Mouse (Mus musculus) MEL (cell line): Measurements from ENCODE around the gene a. TPM values are rescaled to one million over a fixed set of nuclear protein-coding genes. Genes with fewer than 3 reads are reported as not detected.

ENCODE experiments used
- DNase-seq: peaks from one replicate; pipeline ENCODE4 v3.0.0; 2011; ENCODE audit warnings: low read depth, low spot score
- H3K27ac ChIP-seq: 2 replicates; pipeline ENCODE4 v1.5.1; 2012; ENCODE audit warnings: low read depth, mild to moderate bottlenecking, control low read depth, low read length, moderate library complexity; ENCODE audit not compliant: control insufficient read depth
- H3K27me3 ChIP-seq, 2 experiments: fragments of 150-350 bp in 1 of 2; sonication (generic) in 1 of 2; 2 replicates each; pipeline ENCODE4 v1.6.1; 2012; ENCODE audit warnings: low read length in 2 of 2, mild to moderate bottlenecking in 2 of 2, improper control_type of control experiment in 1 of 2, moderate library complexity in 1 of 2; ENCODE audit not compliant: insufficient read depth in 2 of 2, control insufficient read depth in 1 of 2
- H3K36me3 ChIP-seq, 2 experiments: 2 replicates each; pipeline ENCODE4 v1.6.1; 2012 to 2014; ENCODE audit warnings: low read length in 2 of 2, improper control_type of control experiment in 1 of 2, inconsistent platforms in 1 of 2, mild to moderate bottlenecking in 1 of 2; ENCODE audit not compliant: insufficient read depth in 2 of 2, control insufficient read depth in 1 of 2
- H3K4me1 ChIP-seq, 2 experiments: fragments of 150-350 bp in 1 of 2; sonication (generic) in 1 of 2; 2 replicates each; pipeline ENCODE4 v1.6.1; 2012; ENCODE audit warnings: low read length in 2 of 2, improper control_type of control experiment in 1 of 2, mild to moderate bottlenecking in 1 of 2; ENCODE audit not compliant: insufficient read depth in 2 of 2, control insufficient read depth in 1 of 2
- H3K4me3 ChIP-seq, 2 experiments: fragments of 150-350 bp in 1 of 2; sonication (generic) in 1 of 2; 2 replicates each; pipeline ENCODE4 v1.5.1; 2012; ENCODE audit warnings: low read depth in 2 of 2, low read length in 2 of 2, mild to moderate bottlenecking in 2 of 2, moderate library complexity in 2 of 2, control low read depth in 1 of 2, improper control_type of control experiment in 1 of 2; ENCODE audit not compliant: control insufficient read depth in 1 of 2, insufficient read depth in 1 of 2
- H3K79me2 ChIP-seq: 2 replicates; pipeline ENCODE4 v1.6.1; 2012; ENCODE audit warnings: mild to moderate bottlenecking, low read length, moderate library complexity; ENCODE audit not compliant: control insufficient read depth, poor library complexity, insufficient read depth
- H3K9ac ChIP-seq: 2 replicates; pipeline ENCODE4 v1.6.1; 2012; ENCODE audit warnings: low read depth, mild to moderate bottlenecking, control low read depth, low read length, moderate library complexity; ENCODE audit not compliant: control insufficient read depth, poor library complexity, severe bottlenecking
- H3K9me3 ChIP-seq: fragments of 150-350 bp; sonication (generic); replicated peaks from 2 replicates; pipeline ENCODE4 v1.6.1; 2012; ENCODE audit warnings: mild to moderate bottlenecking, low read length, improper control_type of control experiment, moderate library complexity; ENCODE audit not compliant: insufficient read depth
- CHD2 ChIP-seq: IDR thresholded peaks from 2 replicates; pipeline ENCODE4 v1.6.1; 2011; ENCODE audit warnings: low read length, improper control_type of control experiment
- E2F4 ChIP-seq: IDR thresholded peaks from 2 replicates; pipeline ENCODE4 v1.6.1; 2011; ENCODE audit warnings: low read depth, low read length, improper control_type of control experiment, borderline replicate concordance
- EP300 ChIP-seq, 2 experiments: IDR thresholded peaks; 2 replicates each; pipeline ENCODE4 v1.6.1; 2011; ENCODE audit warnings: improper control_type of control experiment in 2 of 2, low read length in 2 of 2, low read depth in 1 of 2, mild to moderate bottlenecking in 1 of 2
- ETS1 ChIP-seq: IDR thresholded peaks from 2 replicates; pipeline ENCODE4 v1.6.1; 2012; ENCODE audit warnings: low read depth, mild to moderate bottlenecking, inconsistent platforms, low read length, improper control_type of control experiment, moderate library complexity
- GATA1 ChIP-seq: IDR thresholded peaks from 2 replicates; pipeline ENCODE4 v1.6.1; 2011; ENCODE audit warnings: low read depth, low read length, improper control_type of control experiment
- HCFC1 ChIP-seq: IDR thresholded peaks from 2 replicates; pipeline ENCODE4 v1.6.1; 2012; ENCODE audit warnings: low read depth, mild to moderate bottlenecking, inconsistent platforms, low read length, improper control_type of control experiment, moderate library complexity
- MAZ ChIP-seq: IDR thresholded peaks from 2 replicates; pipeline ENCODE4 v1.6.1; 2012; ENCODE audit warnings: low read depth, mild to moderate bottlenecking, inconsistent platforms, low read length, improper control_type of control experiment
- MYC ChIP-seq: IDR thresholded peaks from 2 replicates; pipeline ENCODE4 v1.6.1; 2011; ENCODE audit warnings: low read depth, mild to moderate bottlenecking, low read length, improper control_type of control experiment, moderate library complexity
- POLR2A ChIP-seq, 2 experiments: IDR thresholded peaks; 2 replicates each; pipeline ENCODE4 v1.6.1; 2011 to 2012; ENCODE audit warnings: low read length in 2 of 2, mild to moderate bottlenecking in 2 of 2, control low read depth in 1 of 2, improper control_type of control experiment in 1 of 2, low read depth in 1 of 2, moderate library complexity in 1 of 2; ENCODE audit not compliant: control insufficient read depth in 1 of 2, insufficient read depth in 1 of 2, poor library complexity in 1 of 2
- RCOR1 ChIP-seq: IDR thresholded peaks from 2 replicates; pipeline ENCODE4 v1.6.1; 2012; ENCODE audit warnings: low read depth, mild to moderate bottlenecking, inconsistent platforms, low read length, improper control_type of control experiment
- SMC3 ChIP-seq: IDR thresholded peaks from 2 replicates; pipeline ENCODE4 v1.6.1; 2011; ENCODE audit warnings: low read depth, low read length, improper control_type of control experiment
- TAL1 ChIP-seq: IDR thresholded peaks from 2 replicates; pipeline ENCODE4 v1.6.1; 2012; ENCODE audit warnings: mild to moderate bottlenecking, inconsistent platforms, low read length, moderate library complexity, mixed read lengths
- TBP ChIP-seq: IDR thresholded peaks from 2 replicates; pipeline ENCODE4 v1.8.0; 2011; ENCODE audit warnings: low read depth, low read length, improper control_type of control experiment
- TCF12 ChIP-seq: IDR thresholded peaks from 2 replicates; pipeline ENCODE4 v1.6.1; 2014; ENCODE audit warnings: low read depth, mild to moderate bottlenecking, inconsistent platforms, low read length, improper control_type of control experiment, moderate library complexity
- UBTF ChIP-seq: IDR thresholded peaks from 2 replicates; pipeline ENCODE4 v1.6.1; 2012; ENCODE audit warnings: low read depth, mild to moderate bottlenecking, inconsistent platforms, low read length, improper control_type of control experiment, moderate library complexity, borderline replicate concordance; ENCODE audit not compliant: insufficient read depth
- USF1 ChIP-seq: IDR thresholded peaks from 2 replicates; pipeline ENCODE4 v1.6.1; 2014; ENCODE audit warnings: low read depth, mild to moderate bottlenecking, inconsistent platforms, low read length, improper control_type of control experiment, moderate library complexity
- USF2 ChIP-seq, 2 experiments: IDR thresholded peaks; 2 replicates each; pipeline ENCODE4 v1.6.1; 2011 to 2012; ENCODE audit warnings: improper control_type of control experiment in 2 of 2, low read length in 2 of 2, borderline replicate concordance in 1 of 2, inconsistent platforms in 1 of 2, low read depth in 1 of 2, mild to moderate bottlenecking in 1 of 2; ENCODE audit not compliant: insufficient read depth in 1 of 2
- ZNF384 ChIP-seq: IDR thresholded peaks from 2 replicates; pipeline ENCODE4 v1.6.1; 2012; ENCODE audit warnings: low read depth, mild to moderate bottlenecking, inconsistent platforms, low read length, improper control_type of control experiment
- polyA plus RNA-seq, 2 experiments: library from polyadenylated mRNA; stranded (reverse) in 1 of 2; unstranded in 1 of 2; fragments of >175 nt in 1 of 2; fragments of >200 nt in 1 of 2; gene quantifications; 2 replicates each; pipeline versions ENCODE4 v1.2.1 to v1.2.4; 2012; ENCODE audit warnings: low replicate concordance in 2 of 2, low read depth in 1 of 2; ENCODE audit not compliant: insufficient read length in 2 of 2, insufficient read depth in 1 of 2, missing spikeins in 1 of 2
- total RNA-seq: library from RNA; depleted of rRNA; stranded (reverse); fragments of 300-350 nt; gene quantifications from 2 replicates; pipeline ENCODE4 v1.2.3, GENCODE M21; 2012

a gene
- total and polyA plus RNA-seq, 3 experiments: not detected

- Histone ChIP-seq H3K9ac (no peak overlapping the region), H3K27me3 (no peaks in the 10 kb centered on the region), H3K9me3 (no peaks in the 10 kb centered on the region), H3K4me1 (no peaks in the 10 kb centered on the region; a peak in 1 of 4 replicates), H3K4me3 (no peak overlapping the region), H3K79me2 (peaks cover 28% of the 10 kb centered on the region), H3K27ac (no peak overlapping the region), H3K36me3 (peaks cover 3 to 7% of the 10 kb centered on the region in 2 experiments)
- no peak for DNase-seq
- TF ChIP-seq RCOR1: peak; percentile 96
- TF ChIP-seq USF2 (IDR thresholded peaks at IDR 0.05; ENCODE audit: borderline replicate concordance in 1 of 2, insufficient read depth in 1 of 2, low read depth in 1 of 2, low read length in 2 of 2): no peak
Measured at GRCm38 (mm10) chr2:154826054-154826538, 34.9 kb downstream of the a start.

DNA sequence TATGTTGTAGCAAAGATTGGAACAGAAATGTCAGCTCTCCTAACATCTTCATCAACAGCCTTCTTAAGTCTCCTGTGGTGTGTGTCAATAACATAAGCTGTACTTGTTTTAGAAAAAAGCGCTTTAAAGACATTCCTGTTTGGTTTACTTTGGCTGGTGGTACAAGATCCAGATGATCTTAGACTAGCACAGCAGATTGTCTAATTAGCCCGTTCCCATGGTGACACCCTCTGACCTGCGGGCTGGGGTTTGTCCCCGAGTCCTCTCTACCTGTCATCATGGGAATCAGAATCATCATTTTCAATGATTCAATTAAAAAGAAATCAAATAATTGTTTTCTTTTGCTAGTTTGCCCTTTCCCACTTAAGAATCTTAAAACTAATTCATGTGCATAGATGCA lies 36.3 kb downstream of the a start:
- Histone ChIP-seq H3K27ac (no peak overlapping the region), H3K79me2 (peaks cover 27% of the 10 kb centered on the region), H3K4me3 (no peak overlapping the region), H3K4me1 (peaks cover 9 to 11% of the 10 kb centered on the region in 2 experiments), H3K27me3 (no peaks in the 10 kb centered on the region), H3K36me3 (peaks cover 3 to 21% of the 10 kb centered on the region in 2 experiments), H3K9ac (no peak overlapping the region), H3K9me3 (no peaks in the 10 kb centered on the region)
- no peak for DNase-seq
- TF ChIP-seq TCF12: no peak
- TF ChIP-seq TBP: no peak
- no peak for TF ChIP-seq RCOR1
- TF ChIP-seq SMC3: no peak
- TF ChIP-seq MYC: no peak
- no peak for TF ChIP-seq HCFC1
- no peak for TF ChIP-seq USF1
- TF ChIP-seq ZNF384: no peak
- no peak for TF ChIP-seq UBTF
- no peak for TF ChIP-seq E2F4
- no peak for TF ChIP-seq USF2 (IDR thresholded peaks at IDR 0.05; ENCODE audit: borderline replicate concordance in 1 of 2, insufficient read depth in 1 of 2, low read depth in 1 of 2, low read length in 2 of 2)
- TF ChIP-seq CHD2: no peak

- no peak overlapping the region for H3K27ac ChIP-seq
- peaks cover 10 to 35% of the 10 kb centered on the region in 2 experiments for H3K36me3 ChIP-seq
- H3K9ac ChIP-seq: no peak overlapping the region
- no peak overlapping the region for H3K4me3 ChIP-seq
- peaks cover 47% of the 10 kb centered on the region for H3K79me2 ChIP-seq
- DNase-seq: peak; percentile 40
- no peaks in the 10 kb centered on the region for H3K9me3 ChIP-seq
- 0 out of 2 replicates have a peak, but pooled peaks have one; percentile 10 for TF ChIP-seq ETS1
- TF ChIP-seq GATA1: peak; percentile 58
- TF ChIP-seq POLR2A (IDR thresholded peaks at IDR 0.05; ENCODE audit: control insufficient read depth in 1 of 2, insufficient read depth in 1 of 2, low read depth in 1 of 2, low read length in 2 of 2, poor library complexity in 1 of 2): no peak
- TF ChIP-seq EP300 (IDR thresholded peaks at IDR 0.05; ENCODE audit: low read depth in 1 of 2, low read length in 2 of 2): peak in 1 of 2 experiments; percentile 53; a peak in 2 of 4 replicates
- 0 out of 2 replicates have a peak, but pooled peaks have one; percentile 27 for TF ChIP-seq MAZ
- TF ChIP-seq TAL1: no peak
- H3K27me3 ChIP-seq: no peaks in the 10 kb centered on the region
- peaks cover 12 to 18% of the 10 kb centered on the region in 2 experiments for H3K4me1 ChIP-seq
Measured at GRCm38 (mm10) chr2:154832471-154832870, 41.3 kb downstream of the a start.
